25 mouse cellular contexts compared by ENCODE assay signal in genomic region chr19:36953637-36954206, GRCm38 (mm10). TPM values are rescaled to one million over a fixed set of nuclear protein-coding genes. Genes with fewer than 3 reads are reported as not detected.
DNase-seq lines count a peak whose midpoint lies in the region; ATAC-seq and TF ChIP-seq lines count a peak whose summit lies in the region.
"Had no signal": no experiment of that assay in that cellular context is flagged by ENCODE, and none has a peak within 500 bp of the region (broad histone marks: within the 10 kb centered on the region; RNA-seq: fewer than 3 reads in every experiment).

No protein-coding gene starts in this region.

- H3K4me2 ChIP-seq in midbrain, embryonic 13.5 days (replicated peaks): no peak overlapping the region
- no peak overlapping the region for H3K4me2 ChIP-seq in midbrain, postnatal 0 days (ENCODE audit: low read depth, low read length, poor library complexity, severe bottlenecking)
- no peak overlapping the region for H3K4me2 ChIP-seq in liver, embryonic 13.5 days
- no peak overlapping the region for H3K4me2 ChIP-seq in forebrain, embryonic 13.5 days
- H3K4me2 ChIP-seq: embryonic facial prominence, embryonic 15.5 days; kidney, embryonic 15.5 days; limb, embryonic 13.5 days; lung, embryonic 15.5 days; midbrain, embryonic 11.5 days had no signal

- peak; percentile 2 for DNase-seq in heart, adult 8-10 months (ENCODE audit: low spot score)
- DNase-seq in heart, postnatal 4 days: no peak
- DNase-seq in midbrain, postnatal 0 days (ENCODE audit: low spot score): no peak
- peak; percentile 15 for DNase-seq in liver, embryonic 13.5 days
- no peak for DNase-seq in kidney, postnatal 10 days
- DNase-seq: adrenal gland, postnatal 36 days; cerebellum, adult 18-20 months; cerebellum, postnatal 14 days; forebrain, postnatal 0 days; gastrocnemius, postnatal 25 days; kidney, adult 11 months; kidney, postnatal 4 days; lung, postnatal 4 days; thymus, adult 18-20 months; thymus, postnatal 4 days had no signal

- peaks cover 7% of the 10 kb centered on the region for H3K36me3 ChIP-seq in midbrain, embryonic 13.5 days
- no peaks in the 10 kb centered on the region; the same call in 1 of the 2 replicates for H3K36me3 ChIP-seq in midbrain, postnatal 0 days (ENCODE audit: insufficient read depth, low read length)
- H3K36me3 ChIP-seq in liver, embryonic 13.5 days: peaks cover 40% of the 10 kb centered on the region
- peaks cover 16% of the 10 kb centered on the region for H3K36me3 ChIP-seq in forebrain, embryonic 13.5 days (ENCODE audit: poor library complexity, severe bottlenecking)

- H3K9me3 ChIP-seq in midbrain, embryonic 13.5 days: no peaks in the 10 kb centered on the region
- no peaks in the 10 kb centered on the region for H3K9me3 ChIP-seq in midbrain, postnatal 0 days (ENCODE audit: low read length)
- no peaks in the 10 kb centered on the region for H3K9me3 ChIP-seq in liver, embryonic 13.5 days (replicated peaks)
- no peaks in the 10 kb centered on the region for H3K9me3 ChIP-seq in forebrain, embryonic 13.5 days (replicated peaks)
- H3K9me3 ChIP-seq: embryonic facial prominence, embryonic 15.5 days; heart, embryonic 10.5 days; hindbrain, embryonic 10.5 days; kidney, embryonic 15.5 days; limb, embryonic 13.5 days; lung, embryonic 15.5 days had no signal

- no peak for TF ChIP-seq CTCF in midbrain, postnatal 0 days (IDR thresholded peaks at IDR 0.05)

- no peak for ATAC-seq in midbrain, embryonic 13.5 days
- ATAC-seq in midbrain, postnatal 0 days (ENCODE audit: low FRiP score): no peak
- ATAC-seq in liver, embryonic 13.5 days (ENCODE audit: low read depth): peak; percentile 75
- ATAC-seq in frontal cortex, adult (ENCODE audit: low TSS enrichment): no peak
- no peak for ATAC-seq in forebrain, embryonic 13.5 days
- ATAC-seq: forebrain, postnatal 0 days had no signal

- H3K4me3 ChIP-seq in midbrain, embryonic 13.5 days (replicated peaks): no peak overlapping the region
- H3K4me3 ChIP-seq in midbrain, postnatal 0 days (ENCODE audit: low read depth, low read length): no peak overlapping the region
- H3K4me3 ChIP-seq in liver, embryonic 13.5 days (replicated peaks): no peak overlapping the region
- no peak overlapping the region for H3K4me3 ChIP-seq in forebrain, embryonic 13.5 days
- H3K4me3 ChIP-seq: embryonic facial prominence, embryonic 15.5 days; heart, embryonic 10.5 days; hindbrain, embryonic 10.5 days; kidney, embryonic 15.5 days; limb, embryonic 13.5 days; lung, embryonic 15.5 days had no signal

- no peaks in the 10 kb centered on the region for H3K4me1 ChIP-seq in midbrain, embryonic 13.5 days (replicated peaks)
- H3K4me1 ChIP-seq in midbrain, postnatal 0 days (ENCODE audit: insufficient read depth, low read length): no peaks in the 10 kb centered on the region
- peaks cover 22% of the 10 kb centered on the region for H3K4me1 ChIP-seq in liver, embryonic 13.5 days (replicated peaks)
- H3K4me1 ChIP-seq in forebrain, embryonic 13.5 days: no peaks in the 10 kb centered on the region
- H3K4me1 ChIP-seq: embryonic facial prominence, embryonic 15.5 days; hindbrain, embryonic 10.5 days; kidney, embryonic 15.5 days; limb, embryonic 13.5 days; lung, embryonic 15.5 days had no signal

- no peak overlapping the region for H3K9ac ChIP-seq in midbrain, embryonic 13.5 days (replicated peaks)
- H3K9ac ChIP-seq in midbrain, postnatal 0 days (replicated peaks; ENCODE audit: low read length, poor library complexity, severe bottlenecking): no peak overlapping the region
- no peak overlapping the region for H3K9ac ChIP-seq in liver, embryonic 13.5 days
- H3K9ac ChIP-seq in forebrain, embryonic 13.5 days: no peak overlapping the region
- H3K9ac ChIP-seq: embryonic facial prominence, embryonic 15.5 days; forebrain, postnatal 0 days; kidney, embryonic 15.5 days; limb, embryonic 13.5 days; lung, embryonic 15.5 days had no signal

- H3K27me3 ChIP-seq in midbrain, embryonic 13.5 days: no peaks in the 10 kb centered on the region
- H3K27me3 ChIP-seq in midbrain, postnatal 0 days (ENCODE audit: insufficient read depth, low read length): no peaks in the 10 kb centered on the region
- no peaks in the 10 kb centered on the region for H3K27me3 ChIP-seq in liver, embryonic 13.5 days
- H3K27me3 ChIP-seq in forebrain, embryonic 13.5 days: no peaks in the 10 kb centered on the region
- H3K27me3 ChIP-seq: embryonic facial prominence, embryonic 15.5 days; kidney, embryonic 15.5 days; limb, embryonic 13.5 days; lung, embryonic 15.5 days had no signal

- WGBS in midbrain, embryonic 13.5 days: 52% methylated on average over 4 of the region's 4 CpGs
- WGBS in midbrain, postnatal 0 days: 57% methylated on average over 4 of the region's 4 CpGs
- 22% methylated on average over 4 of the region's 4 CpGs for WGBS in liver, embryonic 13.5 days (ENCODE audit: insufficient replicate concordance)
- 59% methylated on average over 4 of the region's 4 CpGs for WGBS in forebrain, embryonic 13.5 days

- 0 out of 2 replicates have a peak overlapping the region, but pooled peaks have one; percentile 4 for H3K27ac ChIP-seq in midbrain, embryonic 13.5 days
- no peak overlapping the region for H3K27ac ChIP-seq in midbrain, postnatal 0 days (ENCODE audit: low read depth, low read length)
- 0 out of 2 replicates have a peak overlapping the region, but pooled peaks have one; percentile 2 for H3K27ac ChIP-seq in liver, embryonic 13.5 days
- no peak overlapping the region for H3K27ac ChIP-seq in forebrain, embryonic 13.5 days
- H3K27ac ChIP-seq: embryonic facial prominence, embryonic 15.5 days; heart, embryonic 10.5 days; hindbrain, embryonic 10.5 days; kidney, embryonic 15.5 days; limb, embryonic 13.5 days; lung, embryonic 15.5 days had no signal

RNA-seq across cellular contexts. Expression of gene Btaf1, which starts 27.8 kb away (rescaled TPM):
- total RNA-seq in heart, adult 8-10 months (2022): 10 to 100 TPM in 3 of 4 experiments, 1 to 10 TPM in 1; 9.2 to 13.0 (median 11.2) TPM
- 10 to 100 TPM; 16.3 TPM for total RNA-seq in heart, postnatal 4 days (2021)
- polyA plus RNA-seq in midbrain, embryonic 13.5 days (2015; fragmentation: Nextera tagmentation; extraction: Ambion mirVana): 11.4 and 12.3 TPM in 2 replicates
- total RNA-seq in midbrain, postnatal 0 days (2014; rRNA removed): 16.4 and 24.4 TPM in 2 replicates
- polyA plus RNA-seq in midbrain, postnatal 0 days (2015; fragmentation: Nextera tagmentation; extraction: Ambion mirVana): 2.9 and 3.5 TPM in 2 replicates
- polyA plus RNA-seq in liver, embryonic 13.5 days (2015; fragmentation: Nextera tagmentation; extraction: Ambion mirVana): 10.4 and 13.6 TPM in 2 replicates
- polyA plus RNA-seq in forebrain, embryonic 13.5 days (2015; fragmentation: Nextera tagmentation; extraction: Ambion mirVana): 11.0 and 12.3 TPM in 2 replicates

RNA-seq across cellular contexts. Expression of gene Fgfbp3, which starts 34.3 kb away (rescaled TPM):
- 1 to 10 TPM; 1.9 to 2.7 (median 2.6) TPM for total RNA-seq in heart, adult 8-10 months (2022)
- 1 to 10 TPM; 2.8 to 3.3 TPM for total RNA-seq in heart, postnatal 4 days (2021)
- 45.5 and 47.5 TPM in 2 replicates for polyA plus RNA-seq in midbrain, embryonic 13.5 days (2015; fragmentation: Nextera tagmentation; extraction: Ambion mirVana)
- 30.4 and 36.0 TPM in 2 replicates for total RNA-seq in midbrain, postnatal 0 days (2014; rRNA removed)
- polyA plus RNA-seq in midbrain, postnatal 0 days (2015; fragmentation: Nextera tagmentation; extraction: Ambion mirVana): 28.7 and 30.5 TPM in 2 replicates
- 1.8 TPM in 2 replicates for polyA plus RNA-seq in liver, embryonic 13.5 days (2015; fragmentation: Nextera tagmentation; extraction: Ambion mirVana)
- polyA plus RNA-seq in forebrain, embryonic 13.5 days (2015; fragmentation: Nextera tagmentation; extraction: Ambion mirVana): 25.5 and 26.2 TPM in 2 replicates

Comparison
In these comparisons a context has a peak if more than half of its experiments do, and no peak if none do; other contexts are left out.
1. DNase-seq: peak in heart, adult 8-10 months (single experiment) and liver, embryonic 13.5 days (single experiment); none in heart, postnatal 4 days (single experiment), midbrain, postnatal 0 days (single experiment) and kidney, postnatal 10 days (single experiment).
2. H3K27ac ChIP-seq: peak in midbrain, embryonic 13.5 days (single experiment) and liver, embryonic 13.5 days (single experiment); none in midbrain, postnatal 0 days (single experiment) and forebrain, embryonic 13.5 days (single experiment).